Mouse (Mus musculus): ENCODE measurements at regions not wholly inside any gene's neighbourhood (a gene's known extent, or its start where the extent isn't known, plus 50 kb on each side); places are given as distances from the start of the nearest gene placed in this dataset.

- DNase-seq (ENCODE audit: low spot score in 2 of 2) = no peak
Measured at GRCm38 (mm10) chr3:104586342-104587175, 51.9 kb upstream of the Slc16a1 start.

GRCm38 (mm10) chr3:104585303-104585702 is 53.2 kb upstream of the Slc16a1 start:
- no peak for DNase-seq (ENCODE audit: low spot score in 2 of 2)

GRCm38 (mm10) chr3:104583236-104583635 is 55.2 kb upstream of the Slc16a1 start:
- no peak for DNase-seq (ENCODE audit: low spot score in 2 of 2)

- no peak for DNase-seq (ENCODE audit: low spot score in 2 of 2)
Measured at GRCm38 (mm10) chr3:104582521-104582920, 55.9 kb upstream of the Slc16a1 start.

- no peak for DNase-seq (ENCODE audit: low spot score in 2 of 2)
Measured at GRCm38 (mm10) chr3:104579186-104579585, 59.3 kb upstream of the Slc16a1 start.

- DNase-seq (ENCODE audit: low spot score in 2 of 2) = no peak
Measured at GRCm38 (mm10) chr3:104578374-104578773, 60.1 kb upstream of the Slc16a1 start.

- DNase-seq (ENCODE audit: low spot score in 2 of 2) = no peak
Measured at GRCm38 (mm10) chr3:104577228-104577927, 61.1 kb upstream of the Slc16a1 start.

- DNase-seq (ENCODE audit: low spot score in 2 of 2) = no peak
Measured at GRCm38 (mm10) chr3:104573277-104573940, 61.7 kb upstream of the Lrig2 start.

- DNase-seq (ENCODE audit: low spot score in 2 of 2) = no peak
Measured at GRCm38 (mm10) chr3:104571935-104572631, 60.4 kb upstream of the Lrig2 start.

GRCm38 (mm10) chr3:104565423-104566230 is 53.9 kb upstream of the Lrig2 start:
- peak; percentile 78 to 84 for DNase-seq (ENCODE audit: low spot score in 2 of 2)

- DNase-seq (ENCODE audit: low spot score in 2 of 2) = peak; percentile 26 to 37
Measured at GRCm38 (mm10) chr3:104564857-104565256, 53.1 kb upstream of the Lrig2 start.

GRCm38 (mm10) chr3:104561567-104561966 is 49.8 kb upstream of the Lrig2 start:
- no peak for DNase-seq (ENCODE audit: low spot score in 2 of 2)
